Mouse (Mus musculus) brain, embryonic 14.5 days (tissue): ENCODE measurements at regions not wholly inside any gene's neighbourhood (a gene's known extent, or its start where the extent isn't known, plus 50 kb on each side); places are given as distances from the start of the nearest gene placed in this dataset.

Experiments
- CTCF ChIP-seq: fragments of 200-500 bp; IDR thresholded peaks from 2 replicates; pipeline ENCODE4 v1.5.1; 2012; ENCODE audit warnings: inconsistent platforms, mild to moderate bottlenecking, moderate library complexity, borderline replicate concordance; ENCODE audit not compliant: insufficient read depth, insufficient read length; ENCODE audit errors: extremely low read depth
- POLR2A ChIP-seq: fragments of 200-500 bp; IDR thresholded peaks from 2 replicates; pipeline ENCODE4 v1.6.1; 2012; ENCODE audit warnings: mild to moderate bottlenecking, inconsistent platforms, borderline replicate concordance; ENCODE audit not compliant: poor library complexity, insufficient read depth, insufficient read length, severe bottlenecking; ENCODE audit errors: extremely low read depth

- TF ChIP-seq CTCF (no peak), POLR2A (no peak)
Observed at GRCm38 (mm10) chr13:37537330-37537729, 192.3 kb downstream of the Ly86 start.
